Mouse (Mus musculus) liver, adult 2 months (tissue): ENCODE data around the gene Usp2.

Source experiments
- CTCF ChIP-seq: fragments of 200-500 bp; IDR thresholded peaks from 2 replicates; pipeline ENCODE4 v1.5.1; 2011; ENCODE audit warnings: low read depth, low read length, control low read depth
- POLR2A ChIP-seq: fragments of 200-500 bp; IDR thresholded peaks from 2 replicates; pipeline ENCODE4 v1.6.1; 2011; ENCODE audit warnings: low read length, control low read depth; ENCODE audit not compliant: insufficient read depth; ENCODE audit errors: extremely low read depth

GRCm38 (mm10) chr9:44031079-44031478, 35.7 kb upstream of the Usp2 start:
- no peak for TF ChIP-seq CTCF
- no peak for TF ChIP-seq POLR2A
